Mouse (Mus musculus): ENCODE measurements at regions not wholly inside any gene's neighbourhood (a gene's known extent, or its start where the extent isn't known, plus 50 kb on each side); places are given as distances from the start of the nearest gene placed in this dataset.

GRCm38 (mm10) chr12:109917761-109918160 is 317.6 kb upstream of the Rtl1 start:
- Histone ChIP-seq H3K36me3 (replicated peaks in 1 of 2; ENCODE audit: control insufficient read depth in 1 of 2, insufficient read depth in 1 of 2, low read length in 1 of 2) (no peaks in the 10 kb centered on the region), H3K79me2 (replicated peaks; ENCODE audit: control insufficient read depth, extremely low read depth, insufficient read depth, poor library complexity, severe bottlenecking) (no peaks in the 10 kb centered on the region), H3K4me1 (ENCODE audit: control insufficient read depth in 1 of 2, insufficient read depth in 2 of 2) (no peaks in the 10 kb centered on the region), H3K4me3 (replicated peaks in 1 of 3; ENCODE audit: low read depth in 2 of 3, low read length in 2 of 3, poor library complexity in 1 of 3) (no peak overlapping the region), H3K27ac (ENCODE audit: insufficient read depth, low read depth) (no peak overlapping the region), H3K27me3 (replicated peaks) (no peaks in the 10 kb centered on the region), H3K9ac (ENCODE audit: insufficient read depth, low read depth) (no peak overlapping the region), H3K9me3 (replicated peaks; ENCODE audit: low read length) (peaks cover 96% of the 10 kb centered on the region), H3K4me2 (ENCODE audit: insufficient read depth, low read depth, poor library complexity, severe bottlenecking) (no peak overlapping the region)
- TF ChIP-seq PAX5 (IDR thresholded peaks at IDR 0.05; ENCODE audit: low read length), result no peak
- no peak for TF ChIP-seq RCOR1 (conservative IDR thresholded peaks at IDR 0.05; ENCODE audit: low read depth, low read length)
- no peak for TF ChIP-seq ETS1 (conservative IDR thresholded peaks at IDR 0.05; ENCODE audit: low read depth, low read length)
- TF ChIP-seq KAT2A (IDR thresholded peaks at IDR 0.05; ENCODE audit: insufficient replicate concordance, low read length), result no peak
- no peak for TF ChIP-seq ZKSCAN1 (IDR thresholded peaks at IDR 0.05; ENCODE audit: borderline replicate concordance, low read depth, low read length)
- TF ChIP-seq UBTF (IDR thresholded peaks at IDR 0.05; ENCODE audit: low read depth, low read length), result no peak
- no peak for TF ChIP-seq GABPA (IDR thresholded peaks at IDR 0.05; ENCODE audit: insufficient replicate concordance, low read depth, low read length)
- no peak for TF ChIP-seq MYC (IDR thresholded peaks at IDR 0.05; ENCODE audit: low read depth, low read length)
- TF ChIP-seq MEF2A (IDR thresholded peaks at IDR 0.05; ENCODE audit: borderline replicate concordance, low read depth, low read length), result no peak
- TF ChIP-seq E2F4 (IDR thresholded peaks at IDR 0.05; ENCODE audit: insufficient replicate concordance, low read depth, low read length), result no peak
- in situ Hi-C loops (cut with MboI; ENCODE audit: low pct_ligation_motif_present, low pct_unique_long_range_greater_than_20kb, low sequenced_read_pairs), result no loop called here
- DNase-seq (ENCODE audit: extremely low read depth), result no peak
- dilution Hi-C loops (cut with MboI; ENCODE audit: extremely low pct_ligation_motif_present, extremely low pct_unique_long_range_greater_than_20kb, low sequenced_read_pairs), result no loop called here

GRCm38 (mm10) chr12:109918901-109919300 is 318.8 kb upstream of the Rtl1 start:
- Histone ChIP-seq H3K9me3 (replicated peaks; ENCODE audit: low read length) (peaks cover 99% of the 10 kb centered on the region), H3K4me1 (ENCODE audit: control insufficient read depth in 1 of 2, insufficient read depth in 2 of 2) (no peaks in the 10 kb centered on the region), H3K27me3 (replicated peaks) (no peaks in the 10 kb centered on the region), H3K27ac (ENCODE audit: insufficient read depth, low read depth) (no peak overlapping the region), H3K79me2 (replicated peaks; ENCODE audit: control insufficient read depth, extremely low read depth, insufficient read depth, poor library complexity, severe bottlenecking) (no peaks in the 10 kb centered on the region), H3K9ac (ENCODE audit: insufficient read depth, low read depth) (no peak overlapping the region), H3K4me2 (ENCODE audit: insufficient read depth, low read depth, poor library complexity, severe bottlenecking) (no peak overlapping the region), H3K36me3 (replicated peaks in 1 of 2; ENCODE audit: control insufficient read depth in 1 of 2, insufficient read depth in 1 of 2, low read length in 1 of 2) (no peaks in the 10 kb centered on the region), H3K4me3 (replicated peaks in 1 of 3; ENCODE audit: low read depth in 2 of 3, low read length in 2 of 3, poor library complexity in 1 of 3) (no peak overlapping the region)
- no peak for DNase-seq (ENCODE audit: extremely low read depth)
- in situ Hi-C loops (cut with MboI; ENCODE audit: low pct_ligation_motif_present, low pct_unique_long_range_greater_than_20kb, low sequenced_read_pairs) (no loop called here), dilution Hi-C loops (cut with MboI; ENCODE audit: extremely low pct_ligation_motif_present, extremely low pct_unique_long_range_greater_than_20kb, low sequenced_read_pairs) (no loop called here)
- TF ChIP-seq CTCF (conservative IDR thresholded peaks at IDR 0.05 in 1 of 2, IDR thresholded peaks at IDR 0.05 in 1 of 2; ENCODE audit: low read depth in 2 of 2, low read length in 2 of 2), result no peak
- no peak for TF ChIP-seq JUN (IDR thresholded peaks at IDR 0.05; ENCODE audit: insufficient read depth, low read depth, low read length)

GRCm38 (mm10) chr12:109922111-109922510 is 322.0 kb upstream of the Rtl1 start:
- Histone ChIP-seq H3K27ac (ENCODE audit: insufficient read depth, low read depth) (no peak overlapping the region), H3K4me3 (replicated peaks in 1 of 3; ENCODE audit: low read depth in 2 of 3, low read length in 2 of 3, poor library complexity in 1 of 3) (no peak overlapping the region), H3K36me3 (replicated peaks in 1 of 2; ENCODE audit: control insufficient read depth in 1 of 2, insufficient read depth in 1 of 2, low read length in 1 of 2) (no peaks in the 10 kb centered on the region), H3K4me2 (ENCODE audit: insufficient read depth, low read depth, poor library complexity, severe bottlenecking) (no peak overlapping the region), H3K27me3 (replicated peaks) (no peaks in the 10 kb centered on the region), H3K4me1 (ENCODE audit: control insufficient read depth in 1 of 2, insufficient read depth in 2 of 2) (no peaks in the 10 kb centered on the region), H3K79me2 (replicated peaks; ENCODE audit: control insufficient read depth, extremely low read depth, insufficient read depth, poor library complexity, severe bottlenecking) (no peaks in the 10 kb centered on the region), H3K9ac (ENCODE audit: insufficient read depth, low read depth) (no peak overlapping the region), H3K9me3 (replicated peaks; ENCODE audit: low read length) (peaks cover 93% of the 10 kb centered on the region)
- DNase-seq (ENCODE audit: extremely low read depth), result no peak
- in situ Hi-C loops (cut with MboI; ENCODE audit: low pct_ligation_motif_present, low pct_unique_long_range_greater_than_20kb, low sequenced_read_pairs), result no loop called here
- dilution Hi-C loops (cut with MboI; ENCODE audit: extremely low pct_ligation_motif_present, extremely low pct_unique_long_range_greater_than_20kb, low sequenced_read_pairs), result no loop called here
- TF ChIP-seq JUN (IDR thresholded peaks at IDR 0.05; ENCODE audit: insufficient read depth, low read depth, low read length) (no peak), MXI1 (IDR thresholded peaks at IDR 0.05; ENCODE audit: low read depth, low read length) (no peak), USF1 (IDR thresholded peaks at IDR 0.05; ENCODE audit: low read depth, low read length) (no peak), CHD2 (IDR thresholded peaks at IDR 0.05; ENCODE audit: low read length) (no peak), ZNF384 (IDR thresholded peaks at IDR 0.05; ENCODE audit: low read depth, low read length) (no peak), E2F4 (IDR thresholded peaks at IDR 0.05; ENCODE audit: insufficient replicate concordance, low read depth, low read length) (no peak), RCOR1 (conservative IDR thresholded peaks at IDR 0.05; ENCODE audit: low read depth, low read length) (no peak), MAX (IDR thresholded peaks at IDR 0.05; ENCODE audit: low read length) (no peak), KAT2A (IDR thresholded peaks at IDR 0.05; ENCODE audit: insufficient replicate concordance, low read length) (no peak), NELFE (IDR thresholded peaks at IDR 0.05; ENCODE audit: low read depth, low read length) (no peak), MAFK (IDR thresholded peaks at IDR 0.05; ENCODE audit: insufficient replicate concordance, low read length) (no peak), PAX5 (IDR thresholded peaks at IDR 0.05; ENCODE audit: low read length) (no peak), TBP (conservative IDR thresholded peaks at IDR 0.05; ENCODE audit: low read depth, low read length) (no peak), ZC3H11A (IDR thresholded peaks at IDR 0.05; ENCODE audit: low read depth, low read length) (no peak), CHD1 (IDR thresholded peaks at IDR 0.05; ENCODE audit: low read depth, low read length) (no peak), JUND (conservative IDR thresholded peaks at IDR 0.05; ENCODE audit: low read depth, low read length) (no peak), IRF4 (IDR thresholded peaks at IDR 0.05; ENCODE audit: low read depth, low read length) (no peak), TCF12 (IDR thresholded peaks at IDR 0.05; ENCODE audit: low read depth, low read length) (no peak), EP300 (IDR thresholded peaks at IDR 0.05; ENCODE audit: low read length) (no peak)

All from CH12.LX (cell line).